Mouse (Mus musculus): Measurements from ENCODE around the gene Bcas3. TPM values are rescaled to one million over a fixed set of nuclear protein-coding genes. Genes with fewer than 3 reads are reported as not detected.

Bcas3 gene
- polyA plus RNA-seq, 3 experiments from 2014 or later: 25.6 to 48.7 (median 33.9) TPM

GRCm38 (mm10) chr11:85834386-85834931 is 481.5 kb downstream of the Bcas3 start:
- ATAC-seq: no peak

- no peak for ATAC-seq
These were observed 482.2 kb downstream of the Bcas3 start for GRCm38 (mm10) chr11:85835001-85835752.

GRCm38 (mm10) chr11:85835753-85836522 is 483.0 kb downstream of the Bcas3 start:
- no peak for ATAC-seq

DNA sequence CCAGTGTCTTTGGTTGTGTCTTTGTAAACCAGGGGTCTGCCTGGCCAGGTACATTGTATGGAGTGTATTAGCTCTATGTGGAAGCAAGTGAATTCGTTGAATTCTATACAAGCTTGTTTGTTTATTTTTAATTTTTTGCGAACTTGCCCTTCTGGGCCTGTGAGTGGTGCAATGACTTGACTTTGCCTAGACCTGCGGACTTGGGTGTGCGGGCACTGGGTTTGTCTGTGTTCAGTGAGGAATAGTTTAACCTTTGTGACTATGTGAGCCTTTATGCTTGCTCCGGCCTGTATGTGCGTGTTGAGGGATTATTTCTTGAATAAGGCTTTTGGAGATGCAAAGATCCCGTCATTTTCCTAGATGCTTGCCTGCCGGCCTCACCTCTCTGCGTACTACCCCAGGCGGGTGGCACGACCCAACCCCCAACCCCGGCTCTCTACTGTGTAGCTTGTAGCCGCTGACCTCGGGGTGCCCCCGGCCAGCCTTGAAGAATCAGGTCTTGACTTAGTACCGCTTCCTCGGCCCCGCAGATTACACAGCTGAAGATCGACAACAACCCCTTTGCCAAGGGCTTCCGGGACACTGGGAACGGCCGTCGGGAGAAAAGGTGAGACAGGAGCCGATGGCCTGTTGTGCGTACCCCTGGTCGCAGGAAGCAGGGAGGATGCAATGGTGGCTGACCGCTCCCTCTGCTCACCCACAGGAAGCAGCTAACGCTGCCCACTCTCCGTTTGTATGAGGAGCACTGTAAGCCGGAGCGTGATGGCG is 483.7 kb downstream of the Bcas3 start:
- ATAC-seq: no peak

DNA sequence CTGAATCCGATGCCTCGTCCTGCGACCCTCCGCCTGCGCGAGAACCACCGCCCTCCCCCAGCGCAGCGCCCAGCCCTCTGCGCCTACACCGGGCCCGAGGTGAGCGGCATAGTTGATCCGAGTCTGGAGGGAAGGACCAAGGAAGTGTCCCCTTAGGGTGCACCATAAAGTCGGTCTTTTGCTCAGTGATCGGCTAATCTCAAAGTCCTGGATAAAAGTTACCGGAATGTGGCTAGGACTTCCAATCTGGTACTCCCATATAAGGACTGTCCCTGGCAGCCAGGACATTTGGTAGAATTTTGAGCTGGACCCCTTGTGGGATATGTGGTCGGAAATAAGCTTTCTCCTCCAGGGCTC is 484.3 kb downstream of the Bcas3 start:
- no peak for ATAC-seq

DNA sequence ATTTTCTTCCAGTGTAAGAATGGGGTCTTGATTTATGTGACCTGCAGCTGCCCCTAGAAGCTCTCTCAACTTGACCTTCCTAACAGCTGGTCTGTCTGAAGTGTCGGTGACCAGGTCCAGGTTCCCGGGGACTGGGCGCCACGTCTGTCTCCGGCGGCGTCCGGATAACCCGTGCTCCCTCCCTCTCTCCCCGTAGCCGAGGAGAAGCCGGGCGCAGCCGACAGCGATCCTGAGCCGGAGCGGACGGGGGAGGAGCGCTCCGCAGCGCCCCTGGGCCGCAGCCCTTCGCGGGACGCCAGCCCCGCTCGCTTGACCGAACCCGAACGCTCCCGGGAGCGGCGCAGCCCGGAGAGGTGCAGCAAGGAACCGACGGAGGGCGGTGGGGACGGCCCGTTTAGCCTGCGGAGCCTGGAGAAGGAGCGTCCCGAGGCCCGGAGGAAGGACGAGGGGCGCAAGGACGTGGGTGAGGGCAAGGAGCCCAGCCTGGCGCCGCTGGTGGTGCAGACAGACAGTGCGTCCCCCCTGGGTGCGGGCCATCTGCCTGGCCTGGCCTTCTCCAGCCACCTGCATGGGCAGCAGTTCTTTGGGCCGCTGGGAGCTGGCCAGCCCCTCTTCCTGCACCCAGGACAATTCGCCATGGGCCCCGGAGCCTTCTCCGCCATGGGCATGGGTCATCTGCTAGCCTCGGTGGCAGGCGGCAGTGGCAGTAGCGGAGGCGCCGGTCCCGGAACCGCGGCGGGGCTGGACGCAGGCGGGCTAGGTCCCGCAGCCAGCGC is 484.9 kb downstream of the Bcas3 start:
- no peak for ATAC-seq

DNA sequence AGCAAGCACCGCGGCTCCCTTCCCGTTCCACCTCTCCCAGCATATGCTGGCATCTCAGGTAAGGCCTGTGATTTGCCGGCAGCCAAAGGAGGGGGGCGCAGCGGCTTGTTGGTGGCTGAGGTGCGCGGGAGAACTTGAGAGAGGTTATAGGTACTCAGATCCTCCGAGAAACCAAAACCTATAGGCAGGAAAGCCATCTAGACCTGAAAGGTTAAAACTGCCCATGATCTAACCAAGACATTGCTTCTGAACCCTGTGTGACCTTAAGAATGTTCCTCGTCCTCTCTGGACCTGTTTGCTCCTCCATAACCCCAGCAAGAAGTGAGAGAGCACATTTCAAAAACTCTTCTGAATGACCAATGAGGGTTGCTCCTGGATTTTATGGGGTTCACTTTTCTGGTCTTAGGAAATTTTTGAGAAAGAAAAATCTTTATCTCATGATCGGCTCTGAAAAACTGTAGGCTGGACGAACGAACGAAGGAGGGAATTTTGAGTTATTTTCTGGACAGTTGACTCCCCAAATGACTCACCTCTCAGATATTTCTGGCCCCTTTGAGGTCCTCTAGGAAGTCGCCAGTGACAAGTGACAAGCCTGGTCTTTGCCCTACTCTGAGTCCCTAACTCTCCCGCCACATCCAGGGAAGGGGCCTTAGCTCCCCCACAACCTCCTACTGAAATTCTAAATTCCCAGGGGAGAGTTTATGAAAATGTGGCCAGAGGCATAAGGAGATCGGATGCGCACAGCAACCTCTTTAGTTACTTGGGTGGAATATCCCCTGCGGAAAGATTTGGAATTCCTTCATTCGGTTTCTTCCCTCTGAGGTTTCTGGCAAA is 485.7 kb downstream of the Bcas3 start:
- no peak for ATAC-seq

GRCm38 (mm10) chr11:85839258-85840030 is 486.5 kb downstream of the Bcas3 start:
- ATAC-seq: no peak

DNA sequence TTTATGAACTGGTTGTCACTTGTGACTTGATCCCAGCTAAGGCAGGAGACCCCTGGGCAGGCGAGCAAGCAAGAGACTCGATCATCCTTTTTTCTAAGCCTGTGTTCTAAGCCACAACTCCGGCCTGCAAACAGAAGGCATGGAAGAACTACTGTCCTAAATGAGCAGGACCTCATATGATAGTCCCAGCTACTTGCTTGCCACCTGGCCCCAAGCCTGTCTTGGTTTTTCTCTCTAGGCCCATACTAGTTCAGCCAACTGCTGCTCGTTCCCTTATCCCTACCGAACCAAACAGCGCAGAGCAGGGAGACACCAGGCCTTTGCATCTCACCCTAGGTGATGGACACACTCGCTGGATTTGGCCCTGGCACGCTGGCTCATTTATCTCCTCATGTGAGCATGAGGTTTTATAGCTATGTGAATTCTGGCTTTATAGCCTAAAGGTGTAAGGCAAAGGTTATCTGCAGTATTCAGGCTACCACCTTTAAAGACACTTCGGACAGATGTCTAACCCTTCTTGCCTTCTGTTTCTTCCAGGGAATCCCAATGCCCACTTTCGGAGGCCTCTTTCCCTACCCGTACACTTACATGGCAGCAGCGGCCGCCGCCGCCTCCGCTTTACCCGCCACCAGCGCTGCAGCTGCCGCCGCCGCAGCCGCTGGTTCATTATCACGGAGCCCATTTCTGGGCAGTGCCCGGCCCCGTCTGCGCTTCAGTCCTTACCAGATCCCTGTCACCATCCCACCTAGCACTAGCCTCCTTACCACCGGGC is 487.2 kb downstream of the Bcas3 start:
- ATAC-seq: no peak

DNA sequence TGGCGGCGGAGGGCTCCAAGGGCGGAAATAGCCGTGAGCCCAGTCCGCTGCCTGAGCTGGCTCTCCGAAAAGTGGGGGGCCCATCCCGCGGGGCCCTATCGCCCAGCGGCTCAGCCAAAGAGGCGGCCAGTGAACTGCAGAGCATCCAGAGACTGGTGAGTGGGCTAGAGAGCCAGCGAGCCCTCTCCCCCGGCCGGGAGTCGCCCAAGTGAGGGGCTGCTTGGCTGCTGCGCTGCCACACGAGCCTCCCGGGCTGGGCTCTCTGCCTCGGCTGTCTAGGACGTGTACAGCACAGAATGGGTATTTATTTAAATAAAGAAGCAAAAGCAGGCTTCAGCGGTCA is 487.8 kb downstream of the Bcas3 start:
- no peak for ATAC-seq

GRCm38 (mm10) chr11:85841211-85841681 is 488.3 kb downstream of the Bcas3 start:
- ATAC-seq: no peak

DNA sequence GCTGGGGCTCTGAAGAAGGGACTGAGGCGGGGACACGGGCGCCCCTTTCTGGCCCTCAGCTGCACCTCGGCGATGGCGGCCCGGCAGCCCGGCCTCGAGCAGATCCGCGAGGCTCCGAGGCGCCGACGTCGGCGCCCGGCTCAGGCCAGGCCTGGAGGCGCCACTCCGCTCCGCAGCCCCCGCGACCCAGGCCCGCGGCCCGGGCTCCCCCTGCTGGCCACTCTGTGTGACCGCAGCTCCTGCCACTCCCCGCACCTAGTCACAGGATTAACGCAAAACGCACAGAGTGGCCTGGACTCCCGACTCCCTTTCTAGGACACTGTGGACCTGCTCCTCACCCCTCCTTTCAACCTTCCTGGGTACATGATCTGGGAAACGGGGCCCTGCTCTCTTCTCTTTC is 489.0 kb downstream of the Bcas3 start:
- ATAC-seq: peak; percentile 54

GRCm38 (mm10) chr11:85842596-85843346 is 489.8 kb downstream of the Bcas3 start:
- no peak for ATAC-seq

DNA sequence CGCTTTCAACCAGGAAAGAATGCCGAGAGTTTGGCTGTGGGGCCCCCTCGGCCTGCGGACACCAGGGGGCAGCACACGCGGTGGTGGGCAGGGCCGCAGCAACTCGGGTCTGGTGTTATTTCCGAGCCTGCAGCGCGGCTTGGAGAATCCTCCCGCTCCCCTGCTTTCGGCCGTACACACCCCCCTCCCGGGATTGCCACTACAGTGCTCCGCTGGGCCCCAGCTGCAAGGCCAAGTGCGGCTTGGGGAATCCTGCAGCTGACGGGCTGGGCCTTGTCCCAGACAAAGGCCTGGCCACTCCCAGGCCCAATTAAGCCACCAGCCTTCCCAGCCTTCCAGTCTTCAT is 490.4 kb downstream of the Bcas3 start:
- ATAC-seq: no peak

DNA sequence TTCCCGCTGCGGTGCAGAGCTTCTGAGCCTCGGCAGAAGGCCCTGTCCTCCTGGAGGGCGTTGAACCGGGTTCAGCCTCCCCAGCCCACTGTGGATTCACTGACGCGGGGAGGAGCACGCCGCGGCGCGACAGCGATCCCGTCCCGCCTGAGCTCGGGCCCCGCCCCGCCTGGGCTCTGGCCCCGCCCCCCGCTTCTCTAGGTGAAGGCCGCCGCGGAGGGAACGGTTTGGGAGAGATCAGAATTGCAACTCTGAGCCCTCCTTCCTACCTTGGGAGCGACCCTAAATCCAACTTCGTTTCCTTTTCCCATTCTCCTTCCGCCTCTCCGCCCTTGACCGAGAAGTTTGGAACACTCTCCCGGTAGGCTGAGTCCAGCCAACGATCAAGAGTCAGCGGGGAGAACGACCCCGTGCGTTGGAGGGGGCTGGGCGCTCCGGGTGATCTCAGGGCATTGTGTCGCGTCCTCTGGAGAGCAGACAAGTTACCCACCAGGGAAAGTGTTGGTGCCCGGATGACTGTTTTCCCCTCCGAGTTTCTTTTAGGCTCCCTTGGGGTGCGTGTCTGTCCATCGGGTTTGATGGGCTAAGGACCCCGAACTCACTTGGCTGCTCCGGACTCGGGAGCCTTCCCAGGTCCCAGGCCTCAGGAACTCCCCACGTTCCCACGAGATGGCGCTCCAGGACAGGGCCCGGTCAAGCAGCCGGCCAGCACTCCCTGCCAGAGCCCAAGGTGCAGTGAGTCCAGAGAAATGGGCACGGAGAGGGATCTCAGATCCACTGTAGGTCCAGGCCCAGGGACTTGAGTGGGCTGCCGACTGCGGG is 491.4 kb downstream of the Bcas3 start:
- no peak for ATAC-seq

DNA sequence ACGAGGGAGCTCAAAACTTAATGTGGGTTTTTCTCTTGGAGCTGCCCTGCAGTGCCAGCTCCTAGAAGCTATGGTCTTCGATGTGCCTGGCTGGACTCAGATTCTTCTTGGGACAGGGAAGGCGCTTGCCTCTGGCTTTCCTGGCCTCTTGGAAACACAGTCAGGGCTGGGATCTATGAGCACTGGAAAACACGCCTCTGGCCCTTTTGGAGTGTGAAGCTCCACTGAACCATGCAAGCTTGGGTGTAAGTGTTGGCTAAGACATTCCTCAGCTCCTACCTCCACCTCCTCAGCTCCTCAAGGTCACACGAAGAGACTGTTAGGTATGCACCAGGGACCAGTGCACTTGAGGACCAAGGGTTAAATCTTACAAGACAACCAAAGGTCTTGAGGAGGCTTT is 492.0 kb downstream of the Bcas3 start:
- no peak for ATAC-seq

DNA sequence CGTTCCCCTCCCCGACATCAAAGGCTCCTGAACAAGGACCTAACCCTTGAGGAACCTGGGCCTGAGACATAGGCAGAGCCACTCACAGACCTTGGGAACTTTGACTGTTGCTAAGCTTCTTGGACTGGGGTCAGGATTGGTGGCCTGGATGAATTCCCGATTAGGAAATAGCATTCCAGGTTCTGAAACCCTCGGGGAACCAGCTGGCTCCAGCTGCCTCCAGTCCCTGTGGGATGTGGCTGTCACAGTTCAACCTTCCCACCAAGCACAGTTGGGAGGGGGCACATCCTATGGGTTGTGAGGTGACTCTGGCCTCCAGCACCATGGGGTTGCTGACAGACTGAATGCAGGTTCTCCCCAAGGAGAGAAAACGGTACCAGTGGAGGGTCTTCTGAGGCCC is 493.0 kb downstream of the Bcas3 start:
- ATAC-seq: no peak

GRCm38 (mm10) chr11:85846509-85846908 is 493.5 kb downstream of the Bcas3 start:
- no peak for ATAC-seq
